Mouse (Mus musculus) ovary, adult 2 months (tissue): Measurements from ENCODE around the gene Oprm1. TPM values are rescaled to one million over a fixed set of nuclear protein-coding genes. Genes with fewer than 3 reads are reported as not detected.

Experiments
- polyA plus RNA-seq: library from polyadenylated mRNA; depleted of rRNA; stranded (reverse); fragments of >200 nt; gene quantifications from 2 replicates; pipeline ENCODE4 v1.2.3, GENCODE M21; 2012; rRNA removed

Oprm1 gene
- not detected in 2 replicates for polyA plus RNA-seq

GRCm38 (mm10) chr10:6758206-6758605 lies at the start of gene Oprm1:
Gene Oprm1, plus strand, starts transcription at chr10:6758506.

GRCm38 (mm10) chr10:6761287-6761811 lies 3.0 kb downstream of the Oprm1 start, which contains the start of gene Gm10945:
Gene Gm10945, minus strand, starts transcription at chr10:6761761.

GRCm38 (mm10) chr10:7052315-7053017 lies 294.2 kb downstream of the Oprm1 start, which contains the start of gene Ipcef1:
Gene Ipcef1, minus strand, starts transcription at chr10:7052478.

Other genes with a start within 250 kb of the Oprm1 start
- not detected in 2 replicates for gene Gm10945, start 3.3 kb downstream of the Oprm1 start, polyA plus RNA-seq